In genomic region chr16:10388634-10389365, GRCm38 (mm10) we compare ENCODE assay signal across 15 mouse cellular contexts. TPM values are rescaled to one million over a fixed set of nuclear protein-coding genes. Genes with fewer than 3 reads are reported as not detected.
"Had no signal": no experiment of that assay in that cellular context is flagged by ENCODE, and none has a peak within 500 bp of the region (broad histone marks: within the 10 kb centered on the region; RNA-seq: fewer than 3 reads in every experiment).

No protein-coding gene starts in this region.

- H3K4me3 ChIP-seq: kidney, embryonic 15.5 days; limb, embryonic 12.5 days; lung, embryonic 15.5 days; neural tube, embryonic 12.5 days had no signal

- DNase-seq: kidney, adult 18-20 months; kidney, postnatal 14 days; layer of hippocampus, adult 9-11 months; layer of hippocampus, postnatal 36 days; lung, postnatal 14 days; midbrain, embryonic 14.5 days; thymus, adult 2 months; thymus, postnatal 25 days had no signal

- H3K4me1 ChIP-seq: limb, embryonic 12.5 days; neural tube, embryonic 12.5 days had no signal

- H3K9me3 ChIP-seq: kidney, embryonic 15.5 days; limb, embryonic 12.5 days; lung, embryonic 15.5 days; neural tube, embryonic 12.5 days had no signal

- H3K4me2 ChIP-seq: kidney, embryonic 15.5 days; limb, embryonic 12.5 days; lung, embryonic 15.5 days; neural tube, embryonic 12.5 days had no signal

- H3K9ac ChIP-seq: kidney, embryonic 15.5 days; limb, embryonic 12.5 days; lung, embryonic 15.5 days; neural tube, embryonic 12.5 days had no signal

- H3K27ac ChIP-seq: kidney, embryonic 15.5 days; limb, embryonic 12.5 days; lung, embryonic 15.5 days; macrophage; neural tube, embryonic 12.5 days; stomach, postnatal 0 days had no signal

- H3K27me3 ChIP-seq: kidney, embryonic 15.5 days; lung, embryonic 15.5 days; neural tube, embryonic 12.5 days had no signal

- H3K36me3 ChIP-seq: kidney, embryonic 15.5 days; limb, embryonic 12.5 days; lung, embryonic 15.5 days; neural tube, embryonic 12.5 days had no signal

RNA-seq across cellular contexts. Expression of gene Tekt5, which starts 6.5 kb away (rescaled TPM):
- total RNA-seq: monocyte, adult 5-6 weeks had no signal
- polyA plus RNA-seq: limb, embryonic 12.5 days; macrophage had no signal

RNA-seq across cellular contexts. Expression of gene Tvp23a, which starts 58.4 kb away (rescaled TPM):
- polyA plus RNA-seq: macrophage had no signal
